Mouse (Mus musculus) macrophage (primary cell): ENCODE results near the gene Zfp146. TPM values are rescaled to one million over a fixed set of nuclear protein-coding genes. Genes with fewer than 3 reads are reported as not detected.
A peak's percentile ranks its signal among the peaks of the same experiment; 100 is the strongest.
"Not testable (repeated sequence)": the region's sequence is repeated elsewhere in the genome, so short reads cannot be mapped to it uniquely, and the experiment has no call there.

ENCODE experiments used
- H3K27ac ChIP-seq: fragments of 350-480 bp; formaldehyde crosslinking; 2 replicates; pipeline ENCODE4 v1.9.0; 2021
- H3K36me3 ChIP-seq: fragments of 350-480 bp; formaldehyde crosslinking; 2 replicates; pipeline ENCODE4 v1.9.0; 2021; ENCODE audit errors: inconsistent target
- H3K4me3 ChIP-seq: fragments of 350-480 bp; formaldehyde crosslinking; 2 replicates; pipeline ENCODE4 v1.9.0; 2021; ENCODE audit errors: inconsistent target
- H3K79me2 ChIP-seq: fragments of 350-480 bp; formaldehyde crosslinking; 2 replicates; pipeline ENCODE4 v1.9.0; 2021; ENCODE audit errors: inconsistent target
- WGBS: methylation state at CpG from one replicate; pipeline ENCODE4 v1.1.7; 2026; ENCODE audit warnings: inconsistent platforms; ENCODE audit not compliant: missing documents; 5-methylcytosine and 5-hydroxymethylcytosine counted together
- polyA plus RNA-seq: library from polyadenylated mRNA; stranded (reverse); fragments of 250-400 nt; gene quantifications from 3 replicates; pipeline ENCODE4 v1.2.4, GENCODE M21; 2018; ENCODE audit warnings: inconsistent platforms

Zfp146 gene
- polyA plus RNA-seq, 1 experiment from 2014 or later = 34.1 TPM

DNA sequence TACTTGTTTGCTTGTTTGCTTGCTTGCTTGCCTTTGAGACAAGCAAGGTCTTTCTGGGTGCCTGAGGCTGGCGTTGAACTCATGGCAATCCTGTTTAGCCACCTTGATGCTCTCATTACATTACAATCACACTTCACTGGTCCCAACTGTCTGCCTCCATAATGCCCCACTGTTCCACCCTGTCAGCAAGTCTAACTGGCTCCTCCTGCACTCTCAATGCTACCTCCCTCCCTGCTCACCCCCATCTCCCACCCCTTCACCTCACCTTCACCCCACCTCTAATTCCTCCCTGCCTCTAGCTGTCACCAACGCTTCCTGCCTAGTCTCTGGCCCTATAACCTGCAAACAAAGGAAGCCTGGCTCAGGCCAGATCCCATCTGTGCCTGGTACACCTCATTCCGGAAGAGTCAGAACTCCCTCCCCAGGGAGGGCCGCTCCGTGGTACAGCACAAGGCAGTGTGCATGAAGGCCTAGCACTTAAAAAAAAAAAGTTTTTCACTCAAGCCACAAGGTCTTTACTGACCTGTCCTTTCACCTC is 28.1 kb upstream of the Zfp146 start:
- no peak overlapping the region for H3K27ac ChIP-seq
- peaks cover 3% of the 10 kb centered on the region; the same call in 1 of the 2 replicates for H3K36me3 ChIP-seq
- H3K4me3 ChIP-seq = no peak overlapping the region
- H3K79me2 ChIP-seq = peaks cover 20% of the 10 kb centered on the region
- WGBS = 51% methylated on average over 5 of the region's 5 CpGs

DNA sequence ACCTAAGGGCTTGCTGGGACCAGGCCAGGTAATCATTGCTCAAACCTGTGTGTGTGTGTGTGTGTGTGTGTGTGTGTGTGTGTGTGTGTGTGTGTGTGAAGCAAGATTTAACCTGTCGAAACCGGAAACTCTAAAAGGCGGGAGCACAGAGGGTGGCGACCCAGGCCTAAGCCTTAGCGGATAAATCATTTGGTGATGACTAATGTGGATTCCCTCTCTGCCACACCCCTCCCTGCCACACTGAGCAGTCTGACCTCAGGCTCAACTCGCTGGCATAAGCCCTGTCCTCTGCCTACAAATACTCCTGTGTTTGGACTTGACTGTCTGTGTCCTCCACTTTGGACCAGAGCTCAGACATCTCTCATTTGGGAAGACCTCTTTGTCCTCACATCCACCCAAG is 26.6 kb upstream of the Zfp146 start:
- H3K36me3 ChIP-seq = peaks cover 18% of the 10 kb centered on the region

DNA sequence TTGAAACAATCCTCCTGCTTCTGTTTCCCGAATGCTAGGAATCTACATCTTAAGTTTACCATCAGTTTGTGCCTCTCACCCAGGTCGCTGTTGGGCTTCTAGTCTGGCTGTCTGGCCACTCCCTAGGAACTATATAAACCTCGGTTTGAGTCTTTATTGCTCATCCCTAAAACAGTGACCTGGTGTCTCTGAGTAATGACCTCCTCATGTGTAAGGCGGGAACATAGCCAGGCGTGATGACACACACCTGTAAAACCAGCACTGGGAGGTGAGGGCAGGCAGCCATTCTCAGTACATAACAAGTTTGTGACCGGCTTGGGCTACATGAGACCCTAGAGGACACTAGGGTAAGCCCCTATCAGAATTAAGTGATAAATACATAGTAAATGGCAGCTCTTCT is 25.9 kb upstream of the Zfp146 start:
- no peak overlapping the region for H3K27ac ChIP-seq

More for the DNA sequence above, 26.6 kb upstream of the Zfp146 start:
- peaks cover 35% of the 10 kb centered on the region for H3K79me2 ChIP-seq
- H3K27ac ChIP-seq = no peak overlapping the region
- 34% methylated on average over 3 of the region's 6 CpGs for WGBS
- no peak overlapping the region for H3K4me3 ChIP-seq

DNA sequence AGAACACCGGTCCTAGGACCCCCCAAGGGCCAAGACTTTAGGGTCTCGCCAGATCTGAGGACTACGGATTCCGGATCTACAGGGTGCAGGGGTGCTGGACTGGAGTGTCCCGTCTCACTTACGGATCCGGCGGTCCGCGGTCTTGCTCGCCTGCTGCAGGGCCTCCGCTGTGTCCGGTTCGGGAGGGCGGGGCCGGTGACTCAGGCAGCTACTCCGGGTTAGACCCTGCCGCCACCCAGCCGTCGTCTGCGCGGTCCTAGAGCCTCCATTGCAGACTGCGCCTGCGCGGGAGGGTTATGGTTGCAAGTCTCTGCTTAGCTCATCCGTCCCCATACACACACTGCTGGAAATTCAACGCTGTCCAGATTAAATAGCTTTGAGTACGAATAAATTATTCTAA is 25.3 kb upstream of the Zfp146 start:
- Histone ChIP-seq H3K27ac (peak overlapping the region; percentile 94), H3K4me3 (peak overlapping the region; percentile 99), H3K36me3 (peaks cover 31% of the 10 kb centered on the region), H3K79me2 (peaks cover 44% of the 10 kb centered on the region)
- 0% methylated on average over 28 of the region's 28 CpGs for WGBS

More for the DNA sequence above, 25.9 kb upstream of the Zfp146 start:
- Histone ChIP-seq H3K4me3 (no peak overlapping the region), H3K36me3 (peaks cover 25% of the 10 kb centered on the region), H3K79me2 (peaks cover 39% of the 10 kb centered on the region)
- WGBS = 73% methylated on average over 6 of the region's 6 CpGs

DNA sequence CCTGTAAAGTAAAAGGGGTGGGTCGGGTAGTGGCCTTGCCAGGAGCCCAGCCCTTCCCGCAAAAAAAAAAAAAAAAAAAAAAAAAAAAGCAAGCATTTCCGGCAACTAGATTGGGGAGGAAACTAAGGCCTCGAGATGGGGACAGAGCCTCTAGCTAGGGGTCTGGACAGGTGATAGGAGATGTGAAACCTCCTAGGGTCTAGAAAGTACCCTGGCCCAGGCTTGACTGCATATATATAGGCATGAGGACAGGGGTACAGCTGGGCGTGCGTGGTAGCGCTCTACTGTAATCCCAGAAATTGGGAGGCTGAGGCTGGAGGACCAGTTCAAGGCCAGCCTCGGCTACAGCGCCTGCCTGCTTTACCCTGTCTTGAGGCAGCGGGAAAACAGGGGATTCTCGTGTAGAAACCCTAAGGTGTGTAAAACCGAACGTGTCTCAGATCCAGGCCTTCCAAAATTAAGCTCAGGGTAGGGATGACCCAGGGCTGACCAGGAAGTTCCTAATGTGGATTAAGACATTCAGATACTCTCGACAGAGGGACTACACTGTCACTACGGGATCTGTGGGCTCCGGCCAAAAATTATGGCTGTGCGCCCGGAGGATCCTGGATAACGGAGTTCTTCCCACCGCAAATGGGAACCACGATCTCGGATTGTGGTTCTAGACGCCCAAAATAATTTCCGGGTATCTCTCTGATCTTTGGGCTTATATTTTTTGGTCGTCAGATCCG is 24.7 kb upstream of the Zfp146 start:
- Histone ChIP-seq H3K79me2 (peaks cover 44% of the 10 kb centered on the region), H3K4me3 (peak overlapping the region; percentile 99), H3K36me3 (peaks cover 32% of the 10 kb centered on the region), H3K27ac (peak overlapping the region; percentile 94)
- under 1% methylated on average over 24 of the region's 26 CpGs for WGBS

DNA sequence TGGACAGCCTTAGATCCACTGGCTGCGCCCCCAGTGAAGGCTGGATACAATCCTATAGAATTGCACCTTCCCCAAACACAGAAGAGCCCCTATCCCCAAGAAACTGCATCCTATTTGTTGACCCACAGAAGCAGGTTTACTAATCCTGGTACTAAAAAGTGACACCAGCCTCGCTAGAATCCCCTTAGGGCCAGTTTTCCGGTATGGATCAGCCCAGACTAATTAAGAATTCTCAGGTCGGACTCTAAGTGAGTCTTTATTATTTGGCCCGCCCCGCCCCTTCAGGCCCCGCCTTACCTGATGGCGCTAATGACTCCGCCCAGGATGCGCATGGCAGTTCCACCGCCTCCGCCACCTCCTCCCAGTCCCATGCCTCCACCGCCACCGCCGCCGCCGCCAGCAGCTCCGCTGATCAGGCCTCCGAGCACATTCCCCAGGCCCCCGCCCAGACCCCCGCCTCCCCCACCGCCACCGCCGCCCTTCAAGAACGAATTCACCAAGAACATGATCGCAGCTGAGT is 24.1 kb upstream of the Zfp146 start:
- 6% methylated on average over 20 of the region's 26 CpGs for WGBS
- Histone ChIP-seq H3K36me3 (peaks cover 38% of the 10 kb centered on the region), H3K4me3 (peak overlapping the region; percentile 99), H3K27ac (peak overlapping the region; percentile 94), H3K79me2 (peaks cover 44% of the 10 kb centered on the region)

DNA sequence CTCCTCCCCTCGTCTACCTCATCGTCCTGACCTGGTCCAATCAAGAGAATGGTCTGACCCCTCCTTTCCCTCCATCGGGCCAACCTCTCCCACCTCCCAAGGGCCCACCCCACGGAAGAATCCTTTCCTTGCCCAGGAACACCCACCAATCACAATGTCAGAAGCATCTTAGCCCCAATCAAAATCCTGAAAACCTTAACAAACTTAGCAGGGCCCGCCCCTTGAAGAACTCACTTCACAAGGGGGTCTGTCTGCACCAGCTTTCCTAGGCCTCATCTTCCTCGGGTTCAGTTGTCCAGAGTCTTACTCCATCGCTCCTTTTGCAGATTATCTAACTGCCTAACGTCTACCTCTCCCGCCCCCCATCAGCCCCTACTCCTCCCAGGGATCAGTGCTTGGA is 23.5 kb upstream of the Zfp146 start:
- Histone ChIP-seq H3K4me3 (peak overlapping the region; percentile 99; the same call in 1 of the 2 replicates), H3K27ac (no peak overlapping the region; the same call in 1 of the 2 replicates), H3K79me2 (peaks cover 44% of the 10 kb centered on the region), H3K36me3 (peaks cover 44% of the 10 kb centered on the region)
- WGBS = 73% methylated on average over 9 of the region's 9 CpGs

DNA sequence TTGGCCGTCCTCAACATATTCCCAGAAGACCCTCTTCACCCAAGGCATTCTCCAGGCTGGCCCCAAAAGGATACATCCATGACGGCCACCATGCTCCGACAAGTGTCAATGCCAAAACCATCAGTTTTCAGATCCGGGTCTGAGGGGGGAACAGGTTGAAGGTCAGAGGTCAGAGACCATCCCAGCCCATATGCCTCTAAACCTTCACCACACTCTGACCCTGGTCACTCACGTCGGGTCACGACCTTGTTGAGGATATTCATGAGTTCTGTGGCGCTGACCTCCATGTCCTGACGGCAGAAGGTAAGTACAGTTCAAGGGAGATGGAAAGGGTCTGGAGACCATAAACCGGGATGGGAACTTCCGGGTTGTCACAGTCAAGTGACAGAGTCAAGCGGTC is 22.5 kb upstream of the Zfp146 start:
- 99% methylated on average over 12 of the region's 12 CpGs for WGBS
- peaks cover 54% of the 10 kb centered on the region for H3K36me3 ChIP-seq

DNA sequence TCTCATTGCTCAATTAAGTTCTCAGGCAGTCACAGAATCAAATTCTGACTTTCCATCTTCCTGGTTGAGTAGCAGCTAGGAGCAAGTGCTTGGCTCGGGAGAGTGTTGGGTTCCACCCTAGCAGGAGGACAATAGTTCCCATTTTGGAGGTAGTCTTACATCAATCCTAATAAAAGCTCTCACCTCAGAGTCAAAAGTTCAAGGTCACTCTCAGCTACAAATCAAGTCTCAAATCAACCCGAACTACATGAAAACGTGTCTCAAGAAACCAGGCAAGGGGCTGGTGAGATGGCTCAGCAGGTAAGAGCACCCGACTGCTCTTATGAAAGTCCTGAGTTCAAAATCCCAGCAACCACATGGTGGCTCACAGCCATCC is 19.6 kb upstream of the Zfp146 start:
- 93% methylated on average over 4 of the region's 4 CpGs for WGBS
- Histone ChIP-seq H3K4me3 (no peak overlapping the region), H3K27ac (no peak overlapping the region), H3K36me3 (peaks cover 60% of the 10 kb centered on the region), H3K79me2 (peaks cover 37% of the 10 kb centered on the region)

More for the DNA sequence above, 22.5 kb upstream of the Zfp146 start:
- no peak overlapping the region for H3K27ac ChIP-seq
- H3K4me3 ChIP-seq = no peak overlapping the region
- peaks cover 44% of the 10 kb centered on the region for H3K79me2 ChIP-seq

DNA sequence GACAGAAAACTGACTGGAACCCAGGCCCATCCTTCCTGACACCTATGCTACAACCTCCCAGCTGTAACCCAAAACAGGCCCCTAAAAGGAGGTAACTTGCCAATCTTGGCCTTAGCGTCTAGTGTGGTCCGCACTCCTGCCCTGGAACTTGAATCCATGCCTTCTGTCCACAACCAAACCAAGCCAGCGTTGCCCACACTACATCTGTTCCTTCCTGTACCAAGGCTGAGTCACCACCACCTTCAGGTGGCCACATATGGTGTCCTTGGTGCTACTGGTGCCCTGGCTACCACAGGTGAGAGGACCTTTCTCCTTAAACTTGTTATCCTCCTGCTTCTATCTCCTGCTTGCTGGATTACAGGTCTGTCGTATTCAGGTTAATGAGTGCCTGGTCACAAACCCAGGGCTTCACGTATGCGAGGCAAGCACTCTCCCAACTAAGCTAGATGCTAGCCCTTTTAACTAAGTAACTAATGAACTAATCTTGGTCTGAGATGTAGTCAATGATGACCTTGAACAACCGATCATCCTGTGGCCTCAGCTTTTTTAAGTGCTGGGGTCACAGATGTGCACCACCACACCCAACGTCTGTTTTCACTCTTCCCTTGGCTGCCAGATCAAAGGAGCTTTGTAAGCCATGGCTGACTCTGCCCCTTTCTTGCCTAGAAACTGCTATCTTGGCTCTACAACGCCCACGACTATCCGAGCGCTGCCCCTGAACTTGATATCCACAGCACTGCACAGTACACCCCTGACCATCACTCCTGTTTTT is 19.0 kb upstream of the Zfp146 start:
- Histone ChIP-seq H3K4me3 (no peak overlapping the region), H3K36me3 (peaks cover 60% of the 10 kb centered on the region), H3K79me2 (peaks cover 33% of the 10 kb centered on the region), H3K27ac (no peak overlapping the region)
- 94% methylated on average over 11 of the region's 12 CpGs for WGBS

DNA sequence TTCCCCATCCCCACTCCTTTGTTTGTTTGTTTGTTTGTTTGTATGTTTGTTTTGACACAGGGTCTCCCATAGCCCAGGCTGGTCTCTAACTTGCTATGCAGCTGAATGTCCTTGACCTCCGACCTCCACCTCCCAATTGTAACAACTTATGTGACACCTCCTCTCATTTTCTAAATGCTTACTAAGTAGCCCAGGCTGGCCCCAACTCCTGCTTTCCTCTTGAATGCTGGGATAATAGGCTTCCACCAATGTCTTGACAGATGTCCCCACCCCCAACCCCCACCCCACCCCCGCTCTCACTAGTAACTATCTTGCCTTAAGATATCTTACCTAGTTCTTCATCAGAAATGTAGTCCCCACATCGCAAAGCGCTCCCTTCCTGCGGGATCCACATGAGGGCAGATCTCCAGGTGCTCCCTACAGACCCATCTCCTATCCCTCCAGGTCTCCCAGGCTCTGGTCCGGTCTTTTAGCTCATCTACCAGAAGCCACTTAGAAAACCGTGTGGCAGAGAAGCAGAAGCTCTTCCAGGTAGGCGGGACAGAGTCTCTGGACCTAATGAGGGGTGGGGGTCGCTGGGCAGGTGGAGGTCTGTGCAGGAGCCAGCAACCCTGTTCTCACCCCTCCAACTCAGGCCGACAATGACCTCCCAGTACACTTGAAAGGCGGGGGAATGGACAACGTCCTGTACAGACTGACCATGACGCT is 15.2 kb upstream of the Zfp146 start:
- Histone ChIP-seq H3K36me3 (peaks cover 28% of the 10 kb centered on the region), H3K27ac (peak overlapping the region; percentile 52)

DNA sequence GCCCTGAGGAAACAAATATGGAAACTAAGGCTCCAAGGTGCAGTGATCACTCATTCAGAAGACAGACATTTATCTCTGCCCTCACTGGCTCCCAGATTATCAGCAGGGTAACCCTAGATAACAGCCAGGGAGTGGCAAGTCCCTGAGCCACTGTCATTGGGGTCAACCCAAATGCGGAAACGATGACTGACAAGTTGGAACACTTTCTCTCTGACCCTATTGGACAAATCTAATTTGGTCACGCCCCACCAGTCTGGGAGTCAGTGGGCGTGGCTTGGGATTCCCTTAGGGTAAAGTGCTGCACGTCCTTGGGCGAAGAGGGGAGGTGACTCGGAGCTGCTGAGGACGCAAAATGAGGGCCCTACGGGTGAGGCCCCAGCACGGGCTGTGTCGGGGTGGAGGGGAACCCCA is 14.3 kb upstream of the Zfp146 start, which contains the start of gene Cox7a1:
TSS of gene Cox7a1 (plus strand) at position 266 of the 411 bp plus-strand sequence.
- no peaks in the 10 kb centered on the region for H3K79me2 ChIP-seq
- 2% methylated on average over 11 of the region's 11 CpGs for WGBS
- H3K27ac ChIP-seq = peak within 1 kb of the TSS; percentile 52
- H3K36me3 ChIP-seq = peaks cover 24% of the 10 kb centered on the region
- H3K4me3 ChIP-seq = peak within 1 kb of the TSS; percentile 27

More for the DNA sequence above, 15.2 kb upstream of the Zfp146 start:
- Histone ChIP-seq H3K79me2 (no peaks in the 10 kb centered on the region), H3K4me3 (peak overlapping the region; percentile 27; the same call in 1 of the 2 replicates)
- 95% methylated on average over 13 of the region's 13 CpGs for WGBS

DNA sequence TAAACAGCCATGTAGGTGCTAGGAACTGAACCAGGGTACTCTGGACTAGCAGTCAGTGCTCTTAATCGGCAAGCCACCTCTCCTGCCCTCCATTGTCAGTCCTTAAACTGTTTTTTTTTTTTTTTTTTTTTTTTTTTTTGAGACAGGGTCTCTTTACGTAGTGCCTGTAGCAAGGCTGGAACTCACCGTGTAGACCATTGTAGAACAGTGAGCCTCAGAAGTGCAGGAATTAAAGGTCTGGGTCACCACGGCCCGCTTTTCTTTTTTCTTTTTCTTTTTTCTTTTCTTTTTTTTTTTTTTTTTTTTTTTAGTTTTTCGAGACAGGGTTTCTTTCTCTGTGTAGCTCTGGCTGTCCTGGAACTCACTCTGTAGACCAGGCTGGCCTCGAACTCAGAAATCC is 13.6 kb upstream of the Zfp146 start:
- H3K79me2 ChIP-seq, H3K4me3 ChIP-seq, H3K27ac ChIP-seq: not testable (repeated sequence)
- 86% methylated on average over 3 of the region's 7 CpGs for WGBS
- peaks cover 24% of the 10 kb centered on the region for H3K36me3 ChIP-seq

DNA sequence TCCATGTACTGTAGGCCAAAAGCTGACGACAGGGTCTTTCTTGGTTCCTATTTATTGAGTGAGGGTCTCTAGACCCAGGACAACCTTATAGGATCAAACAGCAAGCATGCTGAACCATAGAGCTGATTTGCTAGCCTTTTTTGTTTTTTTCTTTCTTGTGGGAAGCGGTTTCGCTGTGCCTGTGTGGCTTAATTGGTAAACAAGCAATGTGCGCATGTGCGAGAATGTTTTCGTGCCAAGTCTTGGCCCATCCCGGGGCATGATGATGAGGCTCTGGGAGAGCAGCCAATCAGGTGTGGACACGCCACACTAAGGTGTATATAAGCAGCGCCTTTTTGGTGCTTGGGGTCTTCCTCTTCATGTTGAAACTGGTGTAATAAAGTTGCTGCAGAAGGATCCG is 12.4 kb upstream of the Zfp146 start:
- peaks cover 19% of the 10 kb centered on the region for H3K36me3 ChIP-seq
- not testable (repeated sequence) for H3K27ac ChIP-seq, H3K79me2 ChIP-seq, H3K4me3 ChIP-seq
- 90% methylated on average over 10 of the region's 10 CpGs for WGBS
